Mouse (Mus musculus): ENCODE measurements around the gene Fgf4.

DNA sequence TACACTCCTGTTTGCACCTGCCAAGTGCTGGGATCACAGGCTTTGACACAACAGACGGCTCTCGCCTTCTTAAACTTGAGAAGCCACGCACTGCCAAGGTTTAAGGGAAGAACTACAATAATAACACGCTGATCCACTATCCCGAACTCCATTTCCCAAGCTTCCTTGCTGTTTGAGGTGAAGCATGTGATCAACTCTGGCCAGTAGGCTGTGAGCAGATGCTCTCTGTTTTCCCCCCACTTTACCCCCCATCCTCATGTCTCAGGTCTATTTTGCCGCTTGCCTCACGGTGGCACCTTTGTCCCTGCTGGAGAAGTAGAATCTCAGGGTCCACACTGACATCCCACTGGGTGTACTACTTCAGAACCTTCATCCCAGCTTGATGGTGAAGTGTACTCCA is 61.5 kb downstream of the Fgf4 start:
- TF ChIP-seq GATA1 (IDR thresholded peaks at IDR 0.05; ENCODE audit: low read length) (no peak), TAL1 (IDR thresholded peaks at IDR 0.05; ENCODE audit: low read length) (no peak)

Measured in erythroblast, embryonic 14.5 days (primary cell).